Mouse (Mus musculus): ENCODE results near the gene Ncam1. TPM values are rescaled to one million over a fixed set of nuclear protein-coding genes. Genes with fewer than 3 reads are reported as not detected.

Gene Ncam1
- total RNA-seq, 2 experiments from 2014 or later = 20.0 to 30.6 TPM

DNA sequence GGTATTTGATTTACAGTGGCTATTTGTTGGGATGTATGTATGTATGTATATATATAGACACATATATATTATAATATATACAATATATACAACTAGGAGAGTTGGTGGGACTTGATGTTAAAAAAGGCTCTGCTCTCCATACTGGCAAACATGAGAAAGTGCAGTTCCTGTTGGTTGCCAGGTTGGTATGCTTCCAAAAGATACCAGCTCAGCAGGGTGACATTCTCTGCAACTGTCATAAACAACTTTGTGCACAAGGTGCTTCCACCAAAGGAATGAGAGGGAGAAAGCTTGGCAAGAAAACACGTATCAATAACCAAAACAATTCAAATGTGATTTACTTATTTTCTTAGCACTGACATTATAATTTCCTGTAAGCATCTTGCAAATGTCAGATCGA, 232.9 kb downstream of the Ncam1 start:
- DNase-seq = no peak

DNA sequence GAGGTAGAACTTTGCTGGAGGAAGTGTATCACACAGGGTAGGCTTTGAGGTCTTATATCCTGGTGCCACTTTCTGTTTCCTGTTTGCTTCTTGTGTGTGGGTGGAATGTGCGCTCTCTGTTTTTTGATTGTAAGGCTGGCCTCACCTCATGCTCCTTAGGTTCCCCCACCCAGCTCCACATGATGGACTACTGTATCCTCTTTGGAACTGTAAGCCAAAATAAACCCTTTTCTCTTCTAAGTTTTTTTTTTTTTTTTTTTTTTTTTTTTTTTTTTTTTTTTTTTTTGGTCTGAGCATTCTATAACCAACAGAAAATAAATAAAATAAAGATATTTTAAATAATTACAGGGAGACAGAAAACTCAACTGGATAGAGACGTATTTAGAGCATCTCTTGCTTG, 239.8 kb downstream of the Ncam1 start:
- DNase-seq = no peak

DNA sequence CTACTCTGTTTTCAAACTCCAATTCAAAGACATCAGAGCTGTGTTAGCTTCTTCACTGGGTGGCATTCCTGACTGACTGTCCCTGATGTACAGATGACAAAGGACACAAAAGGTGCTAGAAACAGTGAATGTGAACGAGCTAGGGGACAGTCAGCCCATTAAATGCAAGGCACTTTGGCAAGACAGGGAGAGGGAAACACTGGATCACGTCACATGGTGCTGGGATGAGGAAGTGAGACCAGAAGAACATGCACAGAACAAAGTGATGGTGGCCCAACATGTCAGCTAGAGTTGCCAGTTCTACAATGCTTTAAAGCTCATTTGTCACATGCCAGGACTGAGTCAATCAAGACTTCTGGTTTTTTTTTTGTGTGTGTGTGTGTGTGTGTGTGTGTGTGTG, 247.4 kb downstream of the Ncam1 start:
- DNase-seq = no peak

DNA sequence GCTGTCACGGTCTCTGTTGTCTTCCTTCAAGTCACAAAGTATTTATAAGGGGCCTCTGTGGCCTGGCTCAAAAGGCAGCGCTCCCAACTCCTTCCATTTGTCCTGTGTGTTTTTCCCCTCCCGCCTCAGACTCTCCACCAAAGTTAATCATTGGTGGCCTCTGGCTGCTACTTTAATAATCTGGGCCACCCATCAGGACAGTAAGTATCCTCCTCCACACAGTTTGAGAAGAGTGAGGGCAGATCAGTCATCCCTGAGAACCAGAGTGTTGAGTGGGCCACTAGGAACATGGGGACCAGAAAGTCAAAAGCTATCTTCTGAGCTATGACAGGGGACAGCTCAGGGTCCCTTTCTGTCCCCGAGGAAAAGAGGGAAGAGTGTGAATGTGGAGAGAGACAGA, 256.1 kb downstream of the Ncam1 start:
- DNase-seq = no peak

DNA sequence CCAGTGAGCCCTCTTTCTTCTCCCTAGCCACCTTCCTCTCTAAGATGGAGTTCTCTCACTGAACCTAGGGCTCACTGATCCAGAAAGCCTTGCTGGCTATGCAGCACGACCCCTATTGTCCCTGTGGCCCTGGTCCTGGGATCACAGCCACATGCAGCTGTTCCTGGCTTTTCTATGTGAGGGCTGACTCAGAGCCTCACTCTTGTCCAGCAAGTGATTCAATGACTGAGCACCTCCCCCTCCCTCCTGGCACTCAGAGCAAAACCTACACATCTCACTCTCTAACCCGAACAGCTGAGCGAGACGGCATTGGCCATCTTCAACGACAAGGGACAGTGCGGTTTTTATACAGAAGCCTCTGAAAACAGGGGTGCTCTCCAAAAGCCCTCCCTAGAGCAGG, 260.9 kb downstream of the Ncam1 start:
- DNase-seq = peak; percentile 49

DNA sequence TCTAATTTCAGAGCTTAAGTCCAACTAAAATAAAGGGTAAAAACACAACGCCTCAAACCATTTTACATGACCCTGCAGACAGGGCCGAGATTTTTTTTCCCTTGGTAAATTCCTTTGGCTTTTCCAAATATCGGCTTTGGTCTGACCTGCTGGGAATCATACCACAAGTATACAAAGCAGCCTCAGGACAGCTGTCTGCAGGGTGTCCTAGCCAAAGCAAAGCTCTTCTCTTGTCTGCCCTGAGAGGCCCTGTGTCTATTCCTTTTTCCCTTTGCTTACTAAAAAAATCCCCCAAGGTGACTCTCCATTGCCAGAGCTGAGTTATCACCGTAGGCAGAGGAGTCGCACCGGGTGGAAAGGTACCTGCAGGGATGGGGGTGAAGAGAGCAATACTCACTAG, 262.1 kb downstream of the Ncam1 start:
- DNase-seq = no peak

DNA sequence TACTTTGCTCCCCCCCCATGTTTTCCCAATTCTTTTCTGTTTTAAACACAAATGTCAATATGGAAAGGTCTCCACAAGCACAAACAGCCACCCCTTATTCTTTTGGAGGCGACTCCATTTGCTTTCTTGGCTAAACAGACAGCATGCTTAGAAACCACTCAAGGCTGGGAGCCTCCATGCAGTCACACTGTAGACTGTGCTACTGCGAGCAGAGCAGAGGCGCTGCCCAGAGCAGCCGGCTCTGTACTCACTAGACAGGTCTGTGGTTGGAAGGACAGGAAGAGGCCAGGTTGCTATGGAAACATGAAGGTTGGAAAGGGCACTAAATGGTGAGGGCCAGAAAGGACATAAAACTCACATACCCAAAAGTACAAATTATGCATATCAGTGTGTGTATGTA, 263.8 kb downstream of the Ncam1 start:
- no peak for DNase-seq

DNA sequence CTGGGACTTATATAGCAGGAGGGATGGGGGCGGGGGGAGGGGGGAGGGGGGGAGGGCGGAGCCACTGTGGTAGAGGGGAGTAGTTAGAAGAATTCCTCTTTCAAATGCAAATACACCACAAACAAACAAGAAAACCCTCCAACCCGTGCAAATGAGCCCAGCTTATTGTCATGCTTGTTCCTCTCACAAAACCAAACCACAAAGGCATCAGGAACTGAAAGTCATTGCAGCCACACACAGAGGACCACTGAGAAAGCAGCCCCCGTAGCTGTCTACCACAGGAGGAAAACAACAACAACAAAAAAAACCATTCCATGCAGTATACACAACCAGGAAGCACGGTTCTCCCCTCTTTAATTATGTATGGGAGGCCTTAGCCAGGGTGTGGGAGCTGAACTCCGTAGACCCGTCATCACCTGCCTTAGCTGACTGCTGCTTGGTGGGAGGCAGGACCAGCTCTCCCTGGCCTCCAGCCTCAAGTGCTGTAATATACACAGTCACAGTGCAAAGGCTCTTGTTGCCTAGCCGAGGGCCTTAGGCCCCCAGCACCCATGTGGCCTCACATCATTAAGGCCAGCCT, 264.7 kb downstream of the Ncam1 start:
- DNase-seq = no peak

DNA sequence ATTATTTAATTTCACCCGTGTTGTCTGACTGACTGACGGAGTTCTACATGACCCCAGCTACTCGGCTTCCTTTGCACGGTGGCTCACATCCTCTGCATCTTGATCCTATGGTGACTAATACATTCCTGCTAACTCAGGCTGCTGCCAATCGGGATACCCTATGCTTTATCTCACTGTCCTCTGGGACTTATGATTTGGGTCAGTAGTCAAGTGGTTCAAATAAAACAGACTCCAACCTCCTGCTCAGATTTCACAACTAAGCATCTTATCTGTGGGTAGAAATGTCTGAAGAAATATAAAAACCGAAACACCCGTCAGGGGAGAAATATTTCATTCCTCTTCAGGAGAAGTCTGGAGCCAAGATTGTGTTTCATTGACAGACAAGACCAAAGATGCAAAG, 265.3 kb downstream of the Ncam1 start:
- no peak for DNase-seq

DNA sequence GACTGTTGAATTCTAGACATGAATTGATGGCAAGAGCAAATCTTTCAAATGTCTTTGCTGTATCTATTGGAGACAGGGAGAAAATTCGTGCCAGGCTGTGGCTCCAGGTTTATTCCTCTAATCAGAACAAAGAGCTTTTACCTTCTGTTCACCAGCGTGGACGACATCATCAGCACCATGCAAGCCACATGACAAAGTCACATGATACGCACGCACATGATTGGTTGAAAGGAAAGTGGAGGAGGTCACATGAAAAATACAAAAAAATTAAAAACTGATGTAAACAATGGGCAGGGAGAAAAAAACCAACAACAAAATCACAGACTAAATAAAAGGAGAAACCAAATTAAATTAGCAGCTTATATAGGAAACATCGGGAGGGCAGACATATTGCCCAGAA, 266.9 kb downstream of the Ncam1 start:
- DNase-seq = no peak

DNA sequence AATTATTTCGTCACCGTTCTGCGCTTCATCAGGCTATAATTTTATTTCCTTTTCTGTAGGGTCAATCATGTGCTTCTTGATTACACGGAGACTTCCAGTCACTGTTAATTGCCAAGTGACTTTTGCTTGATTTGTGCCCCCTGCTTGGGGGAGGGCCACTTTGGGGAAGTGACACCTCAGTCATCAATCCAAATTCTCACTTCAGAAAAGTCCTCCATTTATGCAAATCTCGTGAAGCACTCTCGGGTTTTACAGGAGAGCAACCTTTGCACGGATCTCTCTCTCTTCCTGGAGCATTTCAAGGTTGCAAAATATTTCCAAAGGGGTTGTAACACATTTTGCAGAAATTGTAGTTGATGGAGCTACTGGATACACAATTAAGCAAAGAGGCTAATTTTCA, 267.5 kb downstream of the Ncam1 start:
- DNase-seq = no peak

DNA sequence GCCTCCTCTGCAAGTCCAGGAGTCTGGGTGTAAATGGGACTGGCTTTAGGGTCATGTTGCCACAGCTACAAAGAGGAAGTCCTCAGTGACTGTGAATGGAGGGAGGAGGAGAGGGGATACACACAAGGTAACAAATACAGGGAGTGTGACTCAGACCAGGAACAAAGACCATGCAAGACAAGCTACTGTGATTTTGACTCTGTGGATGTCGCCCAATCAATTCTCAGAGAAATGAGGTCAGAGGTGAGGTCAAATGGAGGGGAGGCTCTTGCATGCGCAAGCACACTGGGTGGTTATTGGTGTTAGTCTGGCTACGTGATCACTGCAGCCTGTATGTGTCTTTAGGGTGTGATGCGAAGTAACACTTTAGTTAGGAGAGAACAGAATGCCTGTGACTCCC, 268.0 kb downstream of the Ncam1 start:
- no peak for DNase-seq

DNA sequence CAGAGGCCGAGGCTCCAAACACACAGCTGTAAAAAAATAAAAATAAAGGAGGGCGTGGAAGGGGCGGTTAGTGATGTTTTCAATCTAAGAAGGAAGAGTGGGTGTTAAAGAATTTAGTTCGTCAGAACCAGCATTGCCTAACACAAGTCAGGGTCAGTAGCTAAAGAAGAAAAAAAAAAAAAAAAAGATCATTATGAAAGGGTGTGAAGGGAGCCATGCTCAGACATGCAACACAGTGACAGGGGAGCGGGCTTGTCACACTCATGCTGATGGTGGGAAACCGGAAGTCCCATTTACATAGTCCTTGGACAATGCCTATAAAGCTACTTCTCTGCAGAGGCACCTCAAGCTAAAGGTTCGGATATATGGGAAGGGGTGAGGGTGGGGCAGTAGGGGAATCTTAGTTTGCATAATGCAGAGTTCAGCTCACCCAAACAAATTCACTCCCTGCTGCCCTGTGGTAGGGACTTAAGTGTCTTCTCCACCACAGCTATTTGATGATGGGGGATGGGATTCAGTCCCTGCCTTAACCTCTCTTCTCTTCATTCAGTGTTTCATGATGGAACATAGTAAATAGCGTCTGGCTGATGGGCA, 269.3 kb downstream of the Ncam1 start:
- DNase-seq = no peak

DNA sequence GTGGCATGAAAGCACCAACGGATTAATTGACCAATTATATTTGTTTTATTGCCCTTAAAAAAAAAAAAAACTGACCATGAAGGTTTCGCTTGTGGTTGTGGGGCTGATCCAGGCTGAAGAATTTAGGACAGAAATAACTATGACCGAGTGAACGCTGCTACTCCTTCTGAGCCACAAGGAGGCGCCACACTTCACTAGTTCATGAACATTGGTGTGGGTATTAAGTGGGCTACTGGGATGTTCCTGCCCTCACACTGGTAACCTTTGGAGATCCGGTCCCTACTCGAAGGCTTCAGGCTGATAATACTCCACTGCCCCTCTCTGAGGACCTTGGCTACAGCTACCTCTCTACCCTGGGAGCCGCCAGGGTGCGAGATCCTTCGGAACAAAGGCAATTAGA, 269.8 kb downstream of the Ncam1 start:
- DNase-seq = no peak

DNA sequence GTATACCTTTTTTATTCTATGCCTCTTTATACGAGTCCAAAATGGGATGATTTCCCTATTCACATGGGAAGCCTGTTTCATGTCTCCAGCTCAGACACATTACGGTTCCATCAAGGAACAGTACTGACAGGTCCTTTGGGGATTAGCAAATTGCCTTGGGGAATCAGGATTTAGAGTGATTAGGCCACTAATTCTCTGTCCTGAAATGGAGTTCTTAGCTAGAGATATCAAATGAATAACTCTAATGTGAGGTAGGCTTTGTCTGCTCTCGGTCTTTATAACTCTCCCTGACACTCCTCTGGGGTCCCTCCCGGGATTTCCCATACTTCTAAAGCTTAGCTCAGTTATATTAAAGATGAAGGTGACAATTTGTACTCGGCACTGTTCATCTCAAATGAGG, 270.7 kb downstream of the Ncam1 start:
- no peak for DNase-seq

DNA sequence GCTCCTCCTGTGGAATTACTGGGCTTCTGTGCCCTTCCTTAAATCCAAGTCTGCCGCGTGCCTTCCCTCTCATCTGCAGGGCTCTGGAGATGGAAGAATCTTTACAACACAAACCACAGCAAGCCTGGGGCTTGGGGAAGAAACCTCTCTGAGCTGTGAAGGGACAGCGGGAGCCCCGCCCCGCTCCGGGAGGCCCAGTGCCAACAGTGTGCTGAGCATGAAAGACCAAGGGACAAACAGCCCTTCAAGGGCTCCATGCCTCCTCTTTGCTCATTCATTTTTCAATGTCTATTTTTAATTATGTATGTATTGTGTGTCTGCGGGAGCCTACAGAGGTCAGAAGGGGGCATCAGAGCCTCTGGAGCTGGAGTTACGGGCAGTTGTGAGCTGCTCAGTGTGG, 271.4 kb downstream of the Ncam1 start:
- DNase-seq = no peak

DNA sequence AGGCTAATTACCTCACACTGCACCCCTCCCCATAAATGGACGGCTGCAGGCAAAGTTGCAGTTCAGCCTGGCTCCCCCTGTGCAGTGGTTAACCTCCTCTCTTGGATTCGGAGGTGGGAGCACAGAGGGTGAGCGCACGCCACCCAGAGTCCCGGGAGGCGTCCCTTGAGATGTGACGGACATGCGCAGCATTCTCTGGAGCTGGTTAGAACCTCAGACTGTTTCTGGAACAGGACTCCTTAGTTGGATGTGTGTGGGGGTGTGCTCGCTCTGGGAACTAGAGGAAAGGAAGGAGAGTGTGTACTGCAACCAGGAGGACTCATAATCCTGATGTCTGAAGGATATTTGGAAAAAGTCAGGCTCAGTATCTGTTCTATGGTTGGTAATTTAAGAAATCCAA, 274.0 kb downstream of the Ncam1 start:
- DNase-seq = no peak

DNA sequence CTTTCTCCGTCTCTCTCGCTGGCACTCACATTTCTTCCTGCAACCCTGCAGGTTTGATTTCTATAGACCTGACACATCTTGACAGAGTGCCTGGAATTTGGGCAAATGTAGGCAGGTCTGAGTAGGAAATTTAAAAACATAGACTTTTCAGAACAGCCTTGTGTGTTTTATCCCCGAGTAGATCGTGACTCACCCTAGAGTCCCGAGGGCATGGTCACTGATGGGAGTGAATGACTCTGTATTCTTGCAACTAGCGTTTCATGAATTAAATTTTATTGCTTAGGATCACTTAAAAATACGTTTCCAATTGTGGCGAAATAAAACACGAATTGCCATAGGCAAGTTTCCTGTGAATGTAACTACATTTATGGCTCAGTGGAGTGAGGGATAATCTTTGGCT, 274.8 kb downstream of the Ncam1 start:
- no peak for DNase-seq

DNA sequence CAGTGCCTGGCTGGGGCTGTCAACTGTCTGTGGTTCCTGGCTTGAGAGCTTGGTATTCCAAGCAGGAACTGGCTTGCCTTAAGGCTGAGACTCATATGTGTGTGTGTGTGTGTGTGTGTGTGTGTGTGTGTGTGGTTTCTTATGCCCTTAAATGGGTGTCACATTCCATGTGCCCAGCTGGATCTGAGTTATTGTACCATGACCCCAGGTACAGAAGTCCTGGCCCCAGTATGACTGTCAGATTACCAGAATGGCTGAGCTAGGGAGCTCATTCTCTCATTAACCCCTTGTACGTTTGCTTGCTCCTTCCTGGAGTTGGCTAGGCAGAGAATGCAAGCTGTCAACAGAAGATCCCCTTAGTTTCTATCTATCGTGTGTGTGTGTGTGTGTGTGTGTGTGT, 284.4 kb downstream of the Ncam1 start:
- DNase-seq = no peak

DNA sequence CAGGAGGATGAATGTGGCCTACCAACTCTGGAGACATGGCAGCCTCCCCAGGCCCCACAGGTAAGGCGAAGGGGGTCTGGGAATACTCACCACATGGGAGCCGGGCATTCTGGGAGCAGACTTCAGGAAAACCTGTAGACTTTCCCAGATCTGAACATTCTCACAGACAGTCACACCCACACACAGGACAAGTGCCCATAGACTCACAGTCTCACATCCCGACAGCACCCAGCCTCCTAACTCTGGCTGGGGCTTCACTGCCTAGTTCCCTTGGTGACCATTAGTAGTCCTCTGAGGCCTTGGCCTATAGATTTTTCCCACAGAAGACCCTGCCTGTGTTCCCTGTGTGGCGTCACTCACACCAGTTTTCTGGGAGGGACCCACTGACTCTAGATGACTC, 288.1 kb downstream of the Ncam1 start:
- no peak for DNase-seq

DNA sequence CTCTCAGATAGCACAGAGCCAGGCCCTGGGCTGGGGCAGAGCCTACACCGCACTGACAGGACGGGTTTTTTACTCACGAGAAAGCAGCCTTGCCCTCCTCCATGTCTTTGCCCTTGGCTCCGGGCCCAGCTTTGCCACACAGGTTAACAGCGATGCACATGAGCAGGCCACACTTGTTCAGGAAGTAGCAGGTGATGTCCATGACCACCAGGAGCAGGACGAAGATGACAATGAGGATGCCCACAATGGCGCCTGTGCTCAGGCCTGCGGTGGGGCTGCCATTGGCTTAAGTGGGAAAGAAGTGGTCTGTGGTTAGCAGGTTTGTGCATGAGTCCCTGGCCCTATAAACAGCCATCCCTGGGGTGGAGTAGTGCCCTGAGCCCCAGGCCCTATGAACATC, 289.1 kb downstream of the Ncam1 start:
- no peak for DNase-seq

DNA sequence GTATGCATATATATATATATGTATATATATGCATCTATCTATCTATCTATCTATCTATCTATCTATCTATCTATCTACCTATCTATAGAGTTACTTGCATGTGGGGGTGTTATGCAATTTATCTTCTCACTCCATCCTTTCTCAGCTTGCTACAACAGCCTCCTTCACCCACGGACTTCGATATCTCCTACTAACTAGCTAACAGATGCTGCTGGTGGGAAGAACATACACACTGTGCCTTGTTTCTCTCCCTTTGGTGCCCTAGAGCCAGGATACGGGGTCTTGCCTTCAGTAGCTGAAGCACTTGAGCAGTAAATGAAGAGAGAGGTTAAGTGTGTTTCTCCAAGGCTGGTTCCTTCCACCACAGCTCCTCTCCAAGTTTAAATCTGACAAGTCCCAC, 289.6 kb downstream of the Ncam1 start:
- DNase-seq = no peak

DNA sequence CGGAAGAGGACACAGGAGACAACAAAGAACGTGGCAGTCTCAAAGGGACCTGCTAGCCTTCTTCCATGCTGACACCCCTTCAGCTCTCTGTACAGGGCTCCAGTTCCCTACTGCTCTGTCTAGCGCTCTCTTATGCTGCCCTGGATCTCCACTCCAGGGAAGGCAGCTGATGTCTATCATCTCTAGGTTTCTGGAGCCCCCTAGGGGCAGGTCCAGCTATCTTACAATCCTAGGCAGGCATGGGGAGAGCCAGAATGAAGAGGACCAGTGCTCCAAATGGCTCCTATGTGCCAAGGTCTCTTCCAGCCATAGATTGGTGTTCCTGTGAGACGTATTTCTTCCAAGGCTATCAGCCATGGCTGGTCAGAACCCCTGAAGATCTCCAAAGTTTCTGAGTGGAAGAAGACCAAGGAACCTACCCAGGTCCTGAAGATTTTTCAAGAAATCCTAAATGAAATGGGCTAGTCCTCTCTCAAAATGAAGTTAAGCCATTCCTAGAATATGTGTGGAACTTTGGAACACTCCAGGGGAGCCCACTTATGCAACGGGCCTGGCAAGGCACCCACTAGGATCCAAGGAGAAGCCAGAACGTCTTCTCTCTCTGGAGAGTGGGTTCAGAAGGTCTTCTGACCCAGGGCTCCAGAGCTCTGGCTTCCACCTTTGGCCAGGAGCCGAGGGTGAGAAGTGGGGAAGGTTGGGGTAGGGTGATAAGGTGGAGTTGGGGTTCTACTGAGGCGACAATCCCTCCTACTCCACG, 290.7 kb downstream of the Ncam1 start:
- DNase-seq = no peak

DNA sequence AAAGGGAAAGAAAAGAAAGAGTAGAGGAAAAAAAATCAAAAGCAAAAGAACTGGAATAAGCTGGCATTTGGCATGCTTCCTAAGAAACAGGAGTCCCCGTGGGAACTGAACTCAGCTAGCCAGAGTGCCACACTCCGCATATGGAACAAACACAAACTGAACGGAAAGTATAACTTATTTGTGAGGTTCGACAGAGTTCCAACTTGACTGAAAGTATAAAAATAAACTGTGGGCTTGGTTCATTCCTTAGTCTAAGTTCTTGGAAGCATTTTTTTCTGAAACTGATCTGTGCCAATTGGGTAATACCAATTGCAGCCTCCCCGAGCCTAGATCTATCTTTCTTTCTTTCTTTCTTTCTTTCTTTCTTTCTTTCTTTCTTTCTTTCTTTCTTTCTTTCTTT, 294.1 kb downstream of the Ncam1 start:
- no peak for DNase-seq
